Mouse (Mus musculus) layer of hippocampus, adult 8-10 months (tissue): ENCODE measurements around the gene Tmem26. TPM values are rescaled to one million over a fixed set of nuclear protein-coding genes. Genes with fewer than 3 reads are reported as not detected.

Experiments used
- DNase-seq, 2 experiments: peaks; one replicate each; pipeline ENCODE4 v3.0.0; 2022; ENCODE audit warnings: low spot score in 2 of 2
- total RNA-seq, 4 experiments: library from RNA; stranded (reverse); gene quantifications; 2 replicates each; pipeline ENCODE4 v1.2.4; 2022

The Tmem26 gene
- total RNA-seq, 4 experiments from 2014 or later = 0.09 to 0.28 (median 0.15) TPM

GRCm38 (mm10) chr10:68750921-68751320 is 27.5 kb downstream of the Tmem26 start:
- no peak for DNase-seq

DNA sequence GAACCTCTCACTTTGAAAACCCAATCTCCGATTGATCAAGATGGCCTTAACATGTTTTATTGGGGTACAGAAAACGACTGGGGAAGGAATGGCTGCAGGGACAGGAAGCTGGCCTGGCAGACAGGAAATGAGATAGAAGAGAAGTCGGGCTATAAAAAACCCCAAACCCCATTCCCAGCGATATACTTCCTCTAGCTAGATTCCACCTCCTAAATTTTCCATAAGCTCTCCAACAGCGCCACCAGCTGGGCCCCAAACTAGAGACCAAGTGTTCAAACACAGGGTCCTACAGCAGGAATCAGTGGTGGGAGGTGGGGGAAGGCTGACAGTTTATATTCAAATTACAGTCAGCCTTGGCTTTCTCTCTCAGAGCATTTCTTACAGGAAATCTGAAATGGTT is 35.8 kb downstream of the Tmem26 start:
- DNase-seq = peak; percentile 4 to 5

GRCm38 (mm10) chr10:68759789-68760188 is 36.3 kb downstream of the Tmem26 start:
- DNase-seq = no peak

DNA sequence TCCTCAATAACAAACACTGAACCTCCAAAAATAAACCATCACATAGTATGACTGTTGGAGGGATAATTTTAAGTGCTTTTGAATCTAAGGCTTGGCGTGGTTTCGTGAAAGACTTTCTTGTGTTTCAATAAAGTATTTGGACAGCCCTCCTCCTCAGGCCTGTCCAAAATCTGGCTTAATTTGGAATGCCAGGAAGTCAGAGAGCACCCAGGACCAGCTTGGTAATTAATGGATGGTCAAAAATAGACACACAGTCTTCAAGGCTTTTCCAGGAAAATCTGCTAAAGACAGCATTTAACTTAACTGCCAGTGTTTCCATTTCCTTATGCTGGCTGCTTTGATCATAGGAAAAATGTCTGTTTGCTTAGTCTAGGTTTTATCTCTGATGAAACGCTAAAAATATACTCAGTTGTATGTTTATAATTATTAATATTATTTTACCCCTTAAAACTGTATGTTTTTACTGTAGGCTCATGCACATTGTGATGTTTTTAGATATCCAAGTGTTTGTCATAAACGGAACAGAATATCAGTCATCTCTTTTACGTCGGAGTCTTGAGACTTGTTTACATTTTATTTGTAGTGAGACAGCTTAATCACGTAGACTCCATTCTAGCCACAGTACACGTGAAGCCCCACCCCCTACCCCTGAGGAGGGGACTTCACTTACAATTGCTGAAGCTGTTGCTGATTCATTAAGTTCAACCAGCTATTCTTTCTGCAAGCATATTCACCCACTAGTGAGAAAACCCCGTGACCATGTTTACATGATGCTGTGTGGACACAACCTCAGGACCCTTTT is 57.8 kb downstream of the Tmem26 start:
- DNase-seq = no peak

GRCm38 (mm10) chr10:68782724-68783123 is 59.3 kb downstream of the Tmem26 start:
- DNase-seq = no peak

DNA sequence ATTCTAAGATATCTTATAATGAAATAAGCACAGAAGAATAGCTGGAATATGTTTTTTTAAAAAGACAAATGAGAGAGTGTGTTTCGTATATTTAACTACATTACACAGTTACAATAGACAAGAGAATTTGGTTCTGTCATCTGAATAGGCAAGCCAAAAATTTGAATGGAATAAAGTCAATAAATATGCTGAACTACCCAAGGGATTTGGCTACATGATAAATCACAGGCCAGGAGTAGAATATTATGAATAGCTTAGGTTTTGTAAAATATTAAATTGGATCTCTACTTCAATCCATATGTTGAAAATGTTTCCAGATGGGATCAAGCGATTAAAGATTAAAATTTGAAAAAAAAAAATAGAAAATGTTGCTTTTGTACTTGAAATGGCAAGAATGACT is 60.4 kb downstream of the Tmem26 start:
- no peak for DNase-seq

DNA sequence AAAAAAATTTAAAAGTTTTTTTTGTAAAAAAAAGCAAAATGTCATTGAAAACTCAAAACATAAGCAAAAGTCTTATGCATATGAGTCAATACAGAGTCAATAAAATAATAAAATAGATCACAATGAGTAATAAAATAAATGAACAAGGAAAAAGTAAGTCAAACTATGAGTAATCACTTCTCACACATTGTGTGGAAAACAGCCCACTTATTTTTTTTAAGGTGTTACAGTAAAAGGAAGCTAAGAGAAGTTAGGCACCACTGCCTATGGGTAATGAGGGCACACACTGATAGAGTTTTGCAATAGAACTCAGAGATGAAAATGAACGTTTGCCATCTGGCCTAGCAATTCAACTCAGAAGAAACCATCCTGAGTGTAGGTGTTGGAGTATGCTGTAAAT is 61.0 kb downstream of the Tmem26 start:
- DNase-seq = no peak

GRCm38 (mm10) chr10:68795466-68795865 is 72.0 kb downstream of the Tmem26 start:
- DNase-seq = no peak

- no peak for DNase-seq
Measured at GRCm38 (mm10) chr10:68799883-68800282, 76.4 kb downstream of the Tmem26 start.

DNA sequence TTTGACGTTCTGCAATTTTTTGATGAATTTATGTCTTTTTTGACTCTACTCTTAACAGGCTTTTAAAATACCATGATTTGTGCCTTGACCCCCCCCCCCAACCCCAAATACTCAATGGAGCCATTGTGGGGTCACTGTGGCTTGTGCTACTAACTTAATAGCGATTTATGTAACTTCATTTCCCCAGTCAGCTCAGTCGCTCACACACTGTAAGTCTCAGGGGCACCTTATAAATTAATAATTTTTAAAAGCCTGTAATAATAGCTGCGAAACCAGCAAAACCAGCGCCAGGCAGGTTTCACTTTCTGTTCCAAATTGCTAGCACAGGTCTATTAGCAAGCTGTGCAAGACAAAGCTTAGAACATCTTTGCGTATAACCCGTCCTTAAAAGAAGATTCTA is 76.9 kb downstream of the Tmem26 start:
- DNase-seq = no peak

DNA sequence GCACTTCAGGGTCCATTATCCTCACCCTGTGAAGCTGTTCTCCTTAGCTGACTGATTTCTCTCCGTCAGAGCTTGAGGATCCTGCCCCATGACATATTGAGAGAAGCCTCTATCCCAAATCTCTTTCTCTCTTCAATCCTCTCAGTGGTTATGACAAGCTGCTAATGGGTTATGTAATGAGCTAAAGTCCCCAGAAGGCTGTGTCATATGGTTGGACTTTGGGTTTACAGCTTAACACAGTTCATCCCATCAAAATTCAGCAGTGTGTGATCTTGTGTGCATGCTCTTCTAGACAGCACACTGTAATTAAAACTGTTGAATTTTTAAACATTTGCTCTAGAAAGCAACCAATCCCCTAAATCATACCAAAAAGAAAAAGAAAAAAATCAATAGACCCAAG is 82.9 kb downstream of the Tmem26 start:
- no peak for DNase-seq

DNA sequence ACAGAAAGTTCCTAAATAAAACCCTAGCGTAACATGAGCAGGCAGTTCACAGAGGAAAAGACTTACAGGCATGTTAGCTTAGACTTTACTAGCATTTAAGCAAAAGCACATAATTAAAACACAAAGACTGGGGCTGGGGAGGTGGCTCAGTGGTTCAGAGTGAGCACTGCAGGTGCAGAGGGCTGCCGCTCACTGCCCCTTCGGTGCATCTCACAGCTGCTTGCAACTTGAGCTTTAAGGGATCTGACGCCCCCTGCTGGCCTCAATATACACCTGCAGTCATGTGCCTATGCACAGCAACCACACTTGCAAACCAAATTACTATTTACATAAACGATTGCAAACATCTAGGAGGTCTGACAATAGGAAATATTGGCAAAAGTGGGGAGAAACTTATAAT is 87.5 kb downstream of the Tmem26 start:
- DNase-seq = no peak

DNA sequence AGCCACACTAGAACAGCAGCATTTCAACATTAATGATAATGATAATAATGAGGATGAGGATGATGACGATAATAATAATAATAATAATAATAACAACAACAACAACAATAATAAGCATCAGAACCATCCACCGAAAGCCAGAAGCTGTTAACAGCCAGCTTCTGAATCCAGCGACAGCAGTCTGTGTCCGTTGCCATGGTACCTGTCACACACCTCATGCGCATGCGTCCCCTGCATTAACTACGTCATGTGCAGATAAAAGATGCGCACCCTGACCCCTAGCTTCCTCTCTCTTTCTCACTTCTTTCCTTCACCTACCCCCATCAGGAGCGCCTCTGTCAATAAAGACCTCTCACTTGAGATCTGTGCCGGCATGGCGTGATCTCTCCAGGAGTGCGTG is 89.3 kb downstream of the Tmem26 start:
- DNase-seq = no peak

GRCm38 (mm10) chr10:68817281-68817680 is 93.8 kb downstream of the Tmem26 start:
- DNase-seq = no peak

GRCm38 (mm10) chr10:68818065-68818759 is 94.8 kb downstream of the Tmem26 start:
- no peak for DNase-seq

GRCm38 (mm10) chr10:68824519-68824918 is 101.1 kb downstream of the Tmem26 start:
- DNase-seq = no peak

Other genes starting within 250 kb of the Tmem26 start
- 1 to 10 TPM; 1.8 to 3.6 (median 2.3) TPM for gene Cabcoco1, start 181.8 kb upstream of the Tmem26 start, total RNA-seq